Mouse (Mus musculus) megakaryocyte-erythroid progenitor cell, adult 5 weeks (primary cell): Measurements from ENCODE around the gene Gm3043. TPM values are rescaled to one million over a fixed set of nuclear protein-coding genes. Genes with fewer than 3 reads are reported as not detected.

Source experiments
- polyA plus RNA-seq: library from polyadenylated mRNA; stranded (reverse); fragments of >175 nt; gene quantifications from 2 replicates; pipeline ENCODE4 v1.2.3, GENCODE M21; 2012

The Gm3043 gene
- polyA plus RNA-seq, result not detected in 2 replicates

DNA sequence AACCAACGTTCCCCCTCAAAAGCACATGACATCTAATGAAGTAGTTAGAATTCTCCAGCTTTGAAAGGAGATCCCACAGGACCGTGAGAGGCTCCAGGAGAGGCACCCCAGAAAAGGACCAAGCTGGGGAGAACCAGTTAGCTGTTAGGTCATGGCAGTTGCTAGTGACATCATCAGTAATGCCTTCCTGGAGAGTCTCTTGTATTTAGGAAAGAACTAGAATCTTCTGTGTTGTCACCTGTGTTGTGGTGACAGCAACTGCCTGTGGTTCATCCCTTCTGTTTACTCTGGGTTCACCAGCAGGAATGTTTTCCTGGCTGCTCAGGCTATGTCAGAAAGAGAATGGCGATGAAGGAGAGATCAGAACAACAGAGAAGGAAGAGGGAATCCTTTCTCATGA is at the start of gene Gm3043:
Gene Gm3043 (plus strand): TSS at position 301 of the 400 bp plus-strand sequence.

GRCm38 (mm10) chr14:3651730-3652129 is 36.9 kb upstream of the Gm3043 start, which contains the start of gene Gm3020:
Gene Gm3020 (plus strand): TSS chr14:3652030.

Other genes starting within 250 kb of the Gm3043 start
- gene Gm10408, start 239.4 kb upstream of the Gm3043 start, polyA plus RNA-seq, result not detected in 2 replicates
- gene Gm3012, start 54.3 kb upstream of the Gm3043 start, polyA plus RNA-seq, result not detected in 2 replicates
- not detected in 2 replicates for gene Gm3020, start 36.8 kb upstream of the Gm3043 start, polyA plus RNA-seq
- gene Gm3002, start 121.3 kb downstream of the Gm3043 start, polyA plus RNA-seq, result not detected in 2 replicates
- 0.03 TPM in 1 of 2 replicates, not detected in the other for gene Gm3033, start 157.5 kb downstream of the Gm3043 start, polyA plus RNA-seq
- not detected in 2 replicates for gene Gm2916, start 195.4 kb downstream of the Gm3043 start, polyA plus RNA-seq
- gene Gm3029, start 243.0 kb downstream of the Gm3043 start, polyA plus RNA-seq, result not detected in 2 replicates